Comparison of ENCODE assay signal across 14 mouse cellular contexts in the genomic region with DNA sequence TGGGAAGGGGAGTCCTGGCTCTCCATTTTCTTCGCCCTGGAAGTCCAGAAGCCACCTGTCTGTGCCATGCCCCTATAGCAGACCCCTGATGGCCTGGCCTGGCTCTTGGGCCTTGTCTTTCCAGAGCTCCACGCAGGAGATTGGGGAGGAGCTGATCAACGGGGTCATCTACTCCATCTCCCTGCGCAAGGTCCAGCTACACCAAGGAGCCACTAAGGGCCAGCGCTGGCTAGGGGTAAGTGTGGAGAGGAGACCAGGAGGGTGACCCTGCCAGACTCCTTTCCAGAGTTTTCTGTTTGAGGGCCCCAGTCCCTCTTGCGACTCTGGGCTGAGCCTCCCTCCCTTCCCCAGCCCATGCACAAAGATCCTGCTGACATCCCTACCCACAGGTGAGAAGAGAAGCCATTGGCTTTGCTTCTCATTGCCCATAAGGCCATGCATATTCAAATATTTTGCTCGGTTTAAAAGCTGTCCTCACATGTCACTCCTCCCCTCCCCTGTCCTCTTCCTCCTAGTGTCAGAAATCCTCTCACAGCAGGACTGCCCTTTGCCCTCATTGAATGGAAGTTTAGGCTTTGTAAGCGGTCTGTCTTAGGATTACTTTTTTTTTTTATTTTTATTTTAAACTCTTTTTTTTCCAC. TPM values are rescaled to one million over a fixed set of nuclear protein-coding genes. Genes with fewer than 3 reads are reported as not detected.
DNase-seq lines count a peak whose midpoint lies in the region; ATAC-seq and TF ChIP-seq lines count a peak whose summit lies in the region.
"Had no signal": no experiment of that assay in that cellular context is flagged by ENCODE, and none has a peak within 500 bp of the region (broad histone marks: within the 10 kb centered on the region; RNA-seq: fewer than 3 reads in every experiment).

No protein-coding gene starts in this region.

- ATAC-seq in hindbrain, embryonic 13.5 days (ENCODE audit: low FRiP score): no peak
- no peak for ATAC-seq in hindbrain, embryonic 12.5 days (ENCODE audit: low FRiP score)
- ATAC-seq: forebrain, embryonic 16.5 days had no signal

- H3K4me2 ChIP-seq in hindbrain, embryonic 13.5 days: no peak overlapping the region
- H3K4me2 ChIP-seq in hindbrain, embryonic 12.5 days (replicated peaks): no peak overlapping the region
- H3K4me2 ChIP-seq in myocyte (ENCODE audit: low read depth): peak overlapping the region; percentile 73
- H3K4me2 ChIP-seq: heart, embryonic 13.5 days; midbrain, embryonic 11.5 days had no signal

- H3ac ChIP-seq in myocyte (ENCODE audit: control insufficient read depth, insufficient read length): no peak overlapping the region

- H3K27me3 ChIP-seq in hindbrain, embryonic 13.5 days: no peaks in the 10 kb centered on the region
- no peaks in the 10 kb centered on the region for H3K27me3 ChIP-seq in hindbrain, embryonic 12.5 days
- no peaks in the 10 kb centered on the region for H3K27me3 ChIP-seq in myocyte (ENCODE audit: control insufficient read depth, insufficient read depth, insufficient read length)
- H3K27me3 ChIP-seq: heart, embryonic 13.5 days had no signal

- H3K36me3 ChIP-seq in hindbrain, embryonic 13.5 days: peaks cover 56% of the 10 kb centered on the region
- peaks cover 49% of the 10 kb centered on the region for H3K36me3 ChIP-seq in hindbrain, embryonic 12.5 days
- H3K36me3 ChIP-seq in myocyte (ENCODE audit: control insufficient read depth, insufficient read depth): no peaks in the 10 kb centered on the region

- DNase-seq in B cell, adult 2 months: peak; percentile 21 to 27
- no peak for DNase-seq in lung, postnatal 36 days
- no peak for DNase-seq in embryo, embryonic 11 days
- DNase-seq: kidney, adult 2 months; kidney, postnatal 36 days had no signal

- no peak for TF ChIP-seq CTCF in bone marrow macrophage, adult 2 months (IDR thresholded peaks at IDR 0.05; ENCODE audit: low read depth, low read length)

- H3K79me2 ChIP-seq in myocyte (ENCODE audit: control insufficient read depth, insufficient read depth): no peaks in the 10 kb centered on the region

- H3K9ac ChIP-seq in hindbrain, embryonic 13.5 days: peak overlapping the region; percentile 62; the same call in 1 of the 2 replicates
- H3K9ac ChIP-seq in hindbrain, embryonic 12.5 days: no peak overlapping the region

- H3K4me1 ChIP-seq in hindbrain, embryonic 13.5 days (replicated peaks): peaks cover 58% of the 10 kb centered on the region
- peaks cover 52% of the 10 kb centered on the region for H3K4me1 ChIP-seq in hindbrain, embryonic 12.5 days
- peaks cover 60% of the 10 kb centered on the region for H3K4me1 ChIP-seq in bone marrow macrophage, adult 2 months (ENCODE audit: control insufficient read depth, insufficient read depth, low read length)

- H3K9me3 ChIP-seq in hindbrain, embryonic 13.5 days: no peaks in the 10 kb centered on the region
- no peaks in the 10 kb centered on the region for H3K9me3 ChIP-seq in hindbrain, embryonic 12.5 days (replicated peaks)
- H3K9me3 ChIP-seq: heart, embryonic 13.5 days had no signal

- 0 out of 2 replicates have a peak overlapping the region, but pooled peaks have one; percentile 84 for H3K27ac ChIP-seq in hindbrain, embryonic 13.5 days
- no peak overlapping the region for H3K27ac ChIP-seq in hindbrain, embryonic 12.5 days
- peak overlapping the region; percentile 96 for H3K27ac ChIP-seq in bone marrow macrophage, adult 2 months (ENCODE audit: insufficient read depth, low read depth, low read length)
- H3K27ac ChIP-seq: heart, embryonic 13.5 days had no signal

- WGBS in hindbrain, embryonic 13.5 days: 80% methylated on average over 8 of the region's 8 CpGs
- WGBS in hindbrain, embryonic 12.5 days: 78% methylated on average over 8 of the region's 8 CpGs

- no peak overlapping the region for H3K4me3 ChIP-seq in hindbrain, embryonic 13.5 days
- H3K4me3 ChIP-seq in hindbrain, embryonic 12.5 days: no peak overlapping the region
- no peak overlapping the region for H3K4me3 ChIP-seq in bone marrow macrophage, adult 2 months (ENCODE audit: insufficient read depth, low read length)
- no peak overlapping the region for H3K4me3 ChIP-seq in myocyte
- H3K4me3 ChIP-seq: heart, embryonic 13.5 days had no signal

- TF ChIP-seq POLR2A in bone marrow macrophage, adult 2 months (IDR thresholded peaks at IDR 0.05; ENCODE audit: borderline replicate concordance, low read depth, low read length): no peak
- TF ChIP-seq POLR2A in myocyte (IDR thresholded peaks at IDR 0.05; ENCODE audit: insufficient read length, low read depth): no peak

TF ChIP-seq in myocyte, 11 proteins besides CTCF, POLR2A, EP300 and RAD21:
- no peak for TF ChIP-seq REST (IDR thresholded peaks at IDR 0.05; ENCODE audit: insufficient read depth, insufficient read length)
- no peak for TF ChIP-seq TCF12 (IDR thresholded peaks at IDR 0.05; ENCODE audit: insufficient read depth, poor library complexity, severe bottlenecking)
- no peak for TF ChIP-seq CEBPB (IDR thresholded peaks at IDR 0.05; ENCODE audit: insufficient read depth, poor library complexity, severe bottlenecking)
- TF ChIP-seq USF1 (IDR thresholded peaks at IDR 0.05; ENCODE audit: low read depth): no peak
- TF ChIP-seq SRF (IDR thresholded peaks at IDR 0.05; ENCODE audit: control insufficient read depth, insufficient read length, low read depth): no peak
- no peak for TF ChIP-seq MYOG (IDR thresholded peaks at IDR 0.05; ENCODE audit: control insufficient read depth in 1 of 3, insufficient read depth in 1 of 3, insufficient read length in 2 of 3, low read depth in 2 of 3)
- TF ChIP-seq TCF3 (IDR thresholded peaks at IDR 0.05; ENCODE audit: insufficient read length, low read depth): no peak
- no peak for TF ChIP-seq POLR2AphosphoS2 (IDR thresholded peaks at IDR 0.05; ENCODE audit: insufficient read length, low read depth)
- TF ChIP-seq MYOD1 (IDR thresholded peaks at IDR 0.05; ENCODE audit: control insufficient read depth in 1 of 3, insufficient read length in 2 of 3, low read depth in 2 of 3): no peak
- TF ChIP-seq E2F4 (IDR thresholded peaks at IDR 0.05; ENCODE audit: insufficient read depth): no peak
- no peak for TF ChIP-seq MAX (IDR thresholded peaks at IDR 0.05; ENCODE audit: low read depth)

RNA-seq across cellular contexts. Expression of a gene that starts 22.5 kb away (rescaled TPM):
- polyA plus RNA-seq in hindbrain, embryonic 13.5 days (2015; fragmentation: Nextera tagmentation; extraction: Ambion mirVana): 0.08 and 0.13 TPM in 2 replicates
- polyA plus RNA-seq in hindbrain, embryonic 12.5 days (2016; fragmentation: Nextera tagmentation; extraction: Ambion mirVana): not detected in 2 replicates
- not detected in 2 replicates for polyA plus RNA-seq in bone marrow macrophage, adult 2 months (2012; ENCODE audit: insufficient read depth, insufficient read length, missing spikeins)
- not detected for polyA plus RNA-seq in myocyte (2012; fragmentation: generic; extraction: Trizol)
- polyA plus RNA-seq: forebrain, embryonic 16.5 days; heart, embryonic 13.5 days; kidney, adult 2 months; neural tube, embryonic 14.5 days; stomach, embryonic 14.5 days had no signal

RNA-seq across cellular contexts. Expression of a gene that starts 27.8 kb away (rescaled TPM):
- 78.9 and 87.9 TPM in 2 replicates for polyA plus RNA-seq in hindbrain, embryonic 13.5 days (2015; fragmentation: Nextera tagmentation; extraction: Ambion mirVana)
- 96.7 and 108 TPM in 2 replicates for polyA plus RNA-seq in hindbrain, embryonic 12.5 days (2016; fragmentation: Nextera tagmentation; extraction: Ambion mirVana)
- polyA plus RNA-seq in bone marrow macrophage, adult 2 months (2012; ENCODE audit: insufficient read depth, insufficient read length, missing spikeins): 30.6 and 37.0 TPM in 2 replicates
- 24.2 TPM for polyA plus RNA-seq in myocyte (2012; fragmentation: generic; extraction: Trizol)

RNA-seq across cellular contexts. Expression of a gene that starts 34.8 kb away (rescaled TPM):
- 2.1 and 3.6 TPM in 2 replicates for polyA plus RNA-seq in hindbrain, embryonic 13.5 days (2015; fragmentation: Nextera tagmentation; extraction: Ambion mirVana)
- polyA plus RNA-seq in hindbrain, embryonic 12.5 days (2016; fragmentation: Nextera tagmentation; extraction: Ambion mirVana): 1.8 and 2.8 TPM in 2 replicates
- polyA plus RNA-seq in bone marrow macrophage, adult 2 months (2012; ENCODE audit: insufficient read depth, insufficient read length, missing spikeins): 5.1 and 8.2 TPM in 2 replicates
- polyA plus RNA-seq in myocyte (2012; fragmentation: generic; extraction: Trizol): not detected
- polyA plus RNA-seq: midbrain, embryonic 11.5 days; neural tube, embryonic 14.5 days had no signal

RNA-seq across cellular contexts. Expression of a gene that starts 42.8 kb away (rescaled TPM):
- 40.8 and 46.8 TPM in 2 replicates for polyA plus RNA-seq in hindbrain, embryonic 13.5 days (2015; fragmentation: Nextera tagmentation; extraction: Ambion mirVana)
- polyA plus RNA-seq in hindbrain, embryonic 12.5 days (2016; fragmentation: Nextera tagmentation; extraction: Ambion mirVana): 50.0 and 50.5 TPM in 2 replicates
- 11.3 and 12.9 TPM in 2 replicates for polyA plus RNA-seq in bone marrow macrophage, adult 2 months (2012; ENCODE audit: insufficient read depth, insufficient read length, missing spikeins)
- 24.4 TPM for polyA plus RNA-seq in myocyte (2012; fragmentation: generic; extraction: Trizol)

RNA-seq across cellular contexts. Expression of a gene that starts 44.0 kb away (rescaled TPM):
- 0.52 and 1.0 TPM in 2 replicates for polyA plus RNA-seq in hindbrain, embryonic 13.5 days (2015; fragmentation: Nextera tagmentation; extraction: Ambion mirVana)
- 0.67 and 0.72 TPM in 2 replicates for polyA plus RNA-seq in hindbrain, embryonic 12.5 days (2016; fragmentation: Nextera tagmentation; extraction: Ambion mirVana)
- polyA plus RNA-seq in bone marrow macrophage, adult 2 months (2012; ENCODE audit: insufficient read depth, insufficient read length, missing spikeins): 16.0 and 18.4 TPM in 2 replicates
- not detected for polyA plus RNA-seq in myocyte (2012; fragmentation: generic; extraction: Trizol)

Comparison
In these comparisons a context has a peak if more than half of its experiments do, and no peak if none do; other contexts are left out.
1. DNase-seq: peak in B cell, adult 2 months (2 of 2); none in lung, postnatal 36 days (single experiment) and embryo, embryonic 11 days (single experiment).